Mouse (Mus musculus) E14TG2a.4 (cell line): ENCODE results near the gene Spo11.

Experiments
- CTCF ChIP-seq: conservative IDR thresholded peaks from 2 replicates; pipeline ENCODE4 v1.5.1; 2014; ENCODE audit warnings: low read length
- POU5F1 ChIP-seq: IDR thresholded peaks from 2 replicates; pipeline ENCODE4 v1.6.1; 2014; ENCODE audit warnings: low read length, borderline replicate concordance

- no peak for TF ChIP-seq CTCF
- TF ChIP-seq POU5F1: no peak
Measured at GRCm38 (mm10) chr2:172961211-172961610, 16.3 kb upstream of the Spo11 start.
